Mouse (Mus musculus) adrenal gland, adult 2 months (tissue): ENCODE results near the gene Atrip. TPM values are rescaled to one million over a fixed set of nuclear protein-coding genes. Genes with fewer than 3 reads are reported as not detected.

ENCODE experiments used
- DNase-seq: peaks from one replicate; pipeline ENCODE4 v3.0.0; 2021
- polyA plus RNA-seq: library from polyadenylated mRNA; depleted of rRNA; stranded (reverse); fragments of >200 nt; gene quantifications from 2 replicates; pipeline ENCODE4 v1.2.3, GENCODE M21; 2012
- total RNA-seq, 2 experiments: library from RNA; stranded (reverse); gene quantifications; 2 replicates each; pipeline ENCODE4 v1.2.3; 2021

Gene Atrip
- total and polyA plus RNA-seq, 3 experiments = 12.5 to 25.3 (median 17.5) TPM

- DNase-seq = peak; percentile 86
Observed at GRCm38 (mm10) chr9:109097831-109098230, 23.9 kb upstream of the Atrip start.

GRCm38 (mm10) chr9:109097291-109097690, 23.4 kb upstream of the Atrip start:
- DNase-seq = peak; percentile 40

GRCm38 (mm10) chr9:109096856-109097255, 22.9 kb upstream of the Atrip start:
- DNase-seq = peak; percentile 60

GRCm38 (mm10) chr9:109096251-109096661, 22.3 kb upstream of the Atrip start:
- DNase-seq = peak; percentile 69

- peak; percentile 89 for DNase-seq
Observed at GRCm38 (mm10) chr9:109095137-109095982, 21.4 kb upstream of the Atrip start, which contains the start of gene Plxnb1. Gene Plxnb1 (plus strand): TSS chr9:109095389.

GRCm38 (mm10) chr9:109094553-109095136, 20.7 kb upstream of the Atrip start:
- no peak for DNase-seq

GRCm38 (mm10) chr9:109093786-109094552, 20.0 kb upstream of the Atrip start:
- peak; percentile 71 for DNase-seq

GRCm38 (mm10) chr9:109092799-109093198, 18.9 kb upstream of the Atrip start:
- DNase-seq = peak; percentile 17

GRCm38 (mm10) chr9:109091802-109092201, 17.9 kb upstream of the Atrip start:
- no peak for DNase-seq

GRCm38 (mm10) chr9:109090446-109090845, 16.5 kb upstream of the Atrip start:
- no peak for DNase-seq

- peak; percentile 36 for DNase-seq
Observed at GRCm38 (mm10) chr9:109087987-109088386, 14.1 kb upstream of the Atrip start.

GRCm38 (mm10) chr9:109084922-109085321, 11.0 kb upstream of the Atrip start:
- no peak for DNase-seq

- DNase-seq = peak; percentile 93
Observed at GRCm38 (mm10) chr9:109082124-109082800, 8.3 kb upstream of the Atrip start, which contains the start of the genes Ccdc51 and Tma7. Gene Ccdc51 (plus strand): TSS chr9:109082493. Gene Tma7 (minus strand): TSS chr9:109082587.

GRCm38 (mm10) chr9:109081749-109082123, 7.8 kb upstream of the Atrip start:
- DNase-seq = no peak

GRCm38 (mm10) chr9:109080516-109080915, 6.6 kb upstream of the Atrip start:
- no peak for DNase-seq

- no peak for DNase-seq
Observed at GRCm38 (mm10) chr9:109068095-109068735, 5.7 kb downstream of the Atrip start.

- no peak for DNase-seq
Observed at GRCm38 (mm10) chr9:109060898-109061295, 13.0 kb downstream of the Atrip start.

- DNase-seq = no peak
Observed at GRCm38 (mm10) chr9:109060184-109060897, 13.6 kb downstream of the Atrip start.

GRCm38 (mm10) chr9:109059136-109059903, 14.6 kb downstream of the Atrip start, which contains the start of gene Trex1:
Gene Trex1 (minus strand): TSS chr9:109059734.
- peak; percentile 96 for DNase-seq
